Mouse (Mus musculus) adrenal gland, adult 18-20 months (tissue): ENCODE data around the gene Agmo. TPM values are rescaled to one million over a fixed set of nuclear protein-coding genes. Genes with fewer than 3 reads are reported as not detected.

ENCODE experiments used
- DNase-seq, 2 experiments: peaks; one replicate each; pipeline ENCODE4 v3.0.0; 2021 to 2022; ENCODE audit warnings: low spot score in 2 of 2
- total RNA-seq, 2 experiments: library from RNA; stranded (reverse); gene quantifications; 1 replicate in 1 of 2; 2 replicates in 1 of 2; pipeline ENCODE4 v1.2.3; 2021

Agmo gene
- total RNA-seq, 2 experiments from 2014 or later, result 7.0 to 13.8 TPM

DNA sequence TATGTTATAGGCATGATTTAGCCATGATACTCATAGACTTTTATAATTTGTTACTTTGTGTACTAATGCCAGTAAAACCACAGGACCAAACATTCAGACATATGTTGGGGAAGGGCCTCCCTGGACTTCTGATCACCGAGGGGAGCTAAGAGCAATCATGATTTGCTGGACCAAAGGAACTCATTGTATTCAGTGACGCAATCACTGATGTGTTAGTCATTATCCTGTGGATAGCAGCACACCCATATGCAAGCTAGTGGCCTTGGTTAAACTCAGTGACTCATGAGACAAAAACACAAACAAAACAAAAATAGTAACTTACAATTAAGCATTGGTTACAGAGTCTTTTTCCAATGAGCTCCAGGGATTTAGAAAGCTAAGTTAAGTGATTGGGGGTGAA lies 373.3 kb downstream of the Agmo start:
- no peak for DNase-seq

DNA sequence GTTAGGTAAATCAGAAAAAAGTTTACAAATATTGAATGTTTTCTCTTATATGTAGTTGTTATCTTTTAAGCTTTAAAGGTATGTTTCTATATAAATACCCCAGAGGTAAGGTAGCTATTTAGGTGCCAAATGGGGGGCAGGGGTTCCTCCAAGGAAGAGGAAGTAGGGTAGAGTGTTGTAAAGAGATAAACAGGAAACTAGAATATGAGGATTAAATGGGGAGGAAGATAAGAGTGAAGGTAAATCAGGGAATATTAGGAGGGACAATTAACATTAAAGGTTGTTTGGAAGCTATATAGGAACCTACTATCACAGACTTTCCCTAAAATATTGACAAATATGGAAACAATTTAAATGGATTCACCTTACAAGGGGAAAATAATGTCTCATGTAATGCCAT lies 382.6 kb downstream of the Agmo start:
- no peak for DNase-seq

Other genes starting within 250 kb of the Agmo start
- gene Meox2, start 133.1 kb upstream of the Agmo start, total RNA-seq, result 1 to 10 TPM in 1 of 2 experiments, under 1 TPM in 1; 0.56 to 2.1 TPM